Mouse (Mus musculus): ENCODE measurements around the gene 3100002H09Rik. TPM values are rescaled to one million over a fixed set of nuclear protein-coding genes. Genes with fewer than 3 reads are reported as not detected.

Gene 3100002H09Rik
- polyA plus RNA-seq, 1 experiment from 2014 or later, result not detected

GRCm38 (mm10) chr4:124639715-124640114 lies 29.1 kb upstream of the 3100002H09Rik start:
- H3K27me3 ChIP-seq, result peaks cover 70% of the 10 kb centered on the region
- no peak overlapping the region for H3K4me2 ChIP-seq
- H3K9ac ChIP-seq, result no peak overlapping the region
- no peaks in the 10 kb centered on the region for H3K4me1 ChIP-seq
- no peak for ATAC-seq (replicated peaks; ENCODE audit: low FRiP score)
- no peak overlapping the region for H3K27ac ChIP-seq
- no peaks in the 10 kb centered on the region for H3K9me3 ChIP-seq (replicated peaks)
- no peaks in the 10 kb centered on the region for H3K36me3 ChIP-seq
- no peak overlapping the region for H3K4me3 ChIP-seq (replicated peaks)
- WGBS, result 25% methylated on average over 12 of the region's 12 CpGs

GRCm38 (mm10) chr4:124633281-124633680 lies 22.7 kb upstream of the 3100002H09Rik start:
- Histone ChIP-seq H3K9me3 (replicated peaks) (no peaks in the 10 kb centered on the region), H3K4me1 (no peaks in the 10 kb centered on the region), H3K27ac (no peak overlapping the region), H3K4me2 (no peak overlapping the region), H3K9ac (no peak overlapping the region), H3K36me3 (no peaks in the 10 kb centered on the region), H3K27me3 (peaks cover 41% of the 10 kb centered on the region), H3K4me3 (replicated peaks) (no peak overlapping the region)
- no peak for ATAC-seq (replicated peaks; ENCODE audit: low FRiP score)
- WGBS, result 5% methylated on average over 9 of the region's 9 CpGs

- Histone ChIP-seq H3K4me1 (no peaks in the 10 kb centered on the region), H3K4me2 (no peak overlapping the region), H3K36me3 (no peaks in the 10 kb centered on the region), H3K27ac (no peak overlapping the region), H3K9ac (no peak overlapping the region), H3K4me3 (replicated peaks) (no peak overlapping the region), H3K9me3 (replicated peaks) (no peaks in the 10 kb centered on the region), H3K27me3 (peaks cover 40% of the 10 kb centered on the region)
- 72% methylated on average over 10 of the region's 10 CpGs for WGBS
- no peak for ATAC-seq (replicated peaks; ENCODE audit: low FRiP score)
These were observed 22.3 kb upstream of the 3100002H09Rik start for GRCm38 (mm10) chr4:124632856-124633255.

GRCm38 (mm10) chr4:124631456-124631855 lies 20.9 kb upstream of the 3100002H09Rik start:
- no peak overlapping the region for H3K4me2 ChIP-seq
- H3K27ac ChIP-seq, result no peak overlapping the region
- no peaks in the 10 kb centered on the region for H3K9me3 ChIP-seq (replicated peaks)
- H3K27me3 ChIP-seq, result peaks cover 31% of the 10 kb centered on the region
- H3K4me3 ChIP-seq (replicated peaks), result no peak overlapping the region
- 29% methylated on average over 4 of the region's 4 CpGs for WGBS
- H3K9ac ChIP-seq, result no peak overlapping the region
- ATAC-seq (replicated peaks; ENCODE audit: low FRiP score), result no peak
- H3K36me3 ChIP-seq, result no peaks in the 10 kb centered on the region
- H3K4me1 ChIP-seq, result no peaks in the 10 kb centered on the region

GRCm38 (mm10) chr4:124626836-124627235 lies 16.2 kb upstream of the 3100002H09Rik start:
- ATAC-seq (replicated peaks; ENCODE audit: low FRiP score), result no peak
- peaks cover 8% of the 10 kb centered on the region for H3K4me1 ChIP-seq
- H3K27me3 ChIP-seq, result peaks cover 4% of the 10 kb centered on the region; the same call in 1 of the 2 replicates
- H3K36me3 ChIP-seq, result no peaks in the 10 kb centered on the region
- H3K4me3 ChIP-seq (replicated peaks), result no peak overlapping the region
- no peak overlapping the region for H3K9ac ChIP-seq
- 64% methylated on average over 1 of the region's 1 CpGs for WGBS
- H3K27ac ChIP-seq, result no peak overlapping the region
- no peaks in the 10 kb centered on the region for H3K9me3 ChIP-seq (replicated peaks)
- no peak overlapping the region for H3K4me2 ChIP-seq

- Histone ChIP-seq H3K4me3 (replicated peaks) (no peak overlapping the region), H3K4me2 (no peak overlapping the region), H3K9ac (no peak overlapping the region), H3K36me3 (no peaks in the 10 kb centered on the region), H3K4me1 (peaks cover 8% of the 10 kb centered on the region), H3K27me3 (peaks cover 16% of the 10 kb centered on the region; the same call in 1 of the 2 replicates), H3K9me3 (replicated peaks) (no peaks in the 10 kb centered on the region), H3K27ac (no peak overlapping the region)
- no peak for ATAC-seq (replicated peaks; ENCODE audit: low FRiP score)
- 28% methylated on average over 7 of the region's 7 CpGs for WGBS
These were observed 13.5 kb upstream of the 3100002H09Rik start for GRCm38 (mm10) chr4:124624111-124624581.

GRCm38 (mm10) chr4:124622566-124622965 lies 12.0 kb upstream of the 3100002H09Rik start:
- WGBS, result 91% methylated on average over 5 of the region's 5 CpGs

GRCm38 (mm10) chr4:124621406-124621805 lies 10.8 kb upstream of the 3100002H09Rik start:
- Histone ChIP-seq H3K9ac (no peak overlapping the region), H3K4me2 (no peak overlapping the region), H3K36me3 (no peaks in the 10 kb centered on the region), H3K4me3 (replicated peaks) (no peak overlapping the region), H3K27ac (no peak overlapping the region), H3K4me1 (peaks cover 20% of the 10 kb centered on the region), H3K27me3 (peaks cover 25% of the 10 kb centered on the region), H3K9me3 (replicated peaks) (no peaks in the 10 kb centered on the region)
- WGBS, result 61% methylated on average over 11 of the region's 11 CpGs
- ATAC-seq (replicated peaks; ENCODE audit: low FRiP score), result no peak

More at GRCm38 (mm10) chr4:124622566-124622965, 12.0 kb upstream of the 3100002H09Rik start:
- Histone ChIP-seq H3K9me3 (replicated peaks) (no peaks in the 10 kb centered on the region), H3K9ac (no peak overlapping the region), H3K27me3 (peaks cover 21% of the 10 kb centered on the region), H3K4me1 (peaks cover 15% of the 10 kb centered on the region), H3K4me2 (no peak overlapping the region), H3K27ac (no peak overlapping the region), H3K36me3 (no peaks in the 10 kb centered on the region), H3K4me3 (replicated peaks) (no peak overlapping the region)
- no peak for ATAC-seq (replicated peaks; ENCODE audit: low FRiP score)

GRCm38 (mm10) chr4:124618599-124618998 lies 8.0 kb upstream of the 3100002H09Rik start:
- no peaks in the 10 kb centered on the region for H3K9me3 ChIP-seq (replicated peaks)
- no peak overlapping the region for H3K27ac ChIP-seq
- H3K36me3 ChIP-seq, result no peaks in the 10 kb centered on the region
- peaks cover 28% of the 10 kb centered on the region for H3K4me1 ChIP-seq
- 10% methylated on average over 16 of the region's 16 CpGs for WGBS
- H3K27me3 ChIP-seq, result peaks cover 38% of the 10 kb centered on the region
- peak overlapping the region; percentile 24 for H3K4me2 ChIP-seq
- no peak overlapping the region for H3K9ac ChIP-seq
- no peak for ATAC-seq (replicated peaks; ENCODE audit: low FRiP score)
- no peak overlapping the region for H3K4me3 ChIP-seq (replicated peaks)

- Histone ChIP-seq H3K27ac (no peak overlapping the region), H3K4me1 (peaks cover 32% of the 10 kb centered on the region), H3K9me3 (replicated peaks) (no peaks in the 10 kb centered on the region), H3K4me3 (replicated peaks) (no peak overlapping the region), H3K36me3 (no peaks in the 10 kb centered on the region), H3K27me3 (peaks cover 45% of the 10 kb centered on the region), H3K9ac (no peak overlapping the region), H3K4me2 (no peak overlapping the region)
- 50% methylated on average over 1 of the region's 1 CpGs for WGBS
- 0 out of 2 replicates have a peak, but pooled peaks have one; percentile 40 for ATAC-seq (replicated peaks; ENCODE audit: low FRiP score)
These were observed 6.0 kb upstream of the 3100002H09Rik start for GRCm38 (mm10) chr4:124616636-124617035.

GRCm38 (mm10) chr4:124615986-124616385 lies 5.4 kb upstream of the 3100002H09Rik start:
- WGBS, result 45% methylated on average over 9 of the region's 9 CpGs
- H3K4me3 ChIP-seq (replicated peaks), result no peak overlapping the region
- no peak overlapping the region for H3K27ac ChIP-seq
- H3K4me1 ChIP-seq, result peaks cover 32% of the 10 kb centered on the region
- no peaks in the 10 kb centered on the region for H3K9me3 ChIP-seq (replicated peaks)
- H3K4me2 ChIP-seq, result no peak overlapping the region
- H3K9ac ChIP-seq, result no peak overlapping the region
- peaks cover 49% of the 10 kb centered on the region for H3K27me3 ChIP-seq
- no peaks in the 10 kb centered on the region for H3K36me3 ChIP-seq
- no peak for ATAC-seq (replicated peaks; ENCODE audit: low FRiP score)

- peaks cover 48% of the 10 kb centered on the region for H3K27me3 ChIP-seq
- no peak overlapping the region for H3K4me2 ChIP-seq
- ATAC-seq (replicated peaks; ENCODE audit: low FRiP score), result 0 out of 2 replicates have a peak, but pooled peaks have one; percentile 46
- H3K27ac ChIP-seq, result no peak overlapping the region
- no peak overlapping the region for H3K4me3 ChIP-seq (replicated peaks)
- no peaks in the 10 kb centered on the region for H3K36me3 ChIP-seq
- H3K9ac ChIP-seq, result no peak overlapping the region
- no peaks in the 10 kb centered on the region for H3K9me3 ChIP-seq (replicated peaks)
- peaks cover 32% of the 10 kb centered on the region for H3K4me1 ChIP-seq
- 30% methylated on average over 14 of the region's 14 CpGs for WGBS
These were observed 4.9 kb upstream of the 3100002H09Rik start for GRCm38 (mm10) chr4:124615406-124615960.

GRCm38 (mm10) chr4:124614189-124614588 lies 3.6 kb upstream of the 3100002H09Rik start:
- Histone ChIP-seq H3K9me3 (replicated peaks) (no peaks in the 10 kb centered on the region), H3K4me1 (peaks cover 32% of the 10 kb centered on the region), H3K4me2 (no peak overlapping the region), H3K9ac (no peak overlapping the region), H3K36me3 (no peaks in the 10 kb centered on the region), H3K27ac (no peak overlapping the region), H3K27me3 (peaks cover 36% of the 10 kb centered on the region), H3K4me3 (replicated peaks) (no peak overlapping the region)
- WGBS, result 0% methylated on average over 1 of the region's 1 CpGs
- no peak for ATAC-seq (replicated peaks; ENCODE audit: low FRiP score)

Measured in kidney, embryonic 15.5 days (tissue).